Mouse (Mus musculus) erythroblast, embryonic 14.5 days (primary cell): ENCODE results near the gene Syt7. TPM values are rescaled to one million over a fixed set of nuclear protein-coding genes. Genes with fewer than 3 reads are reported as not detected.

Source experiments
- H3K27me3 ChIP-seq: 2 replicates; pipeline ENCODE4 v1.6.1; 2012; ENCODE audit warnings: inconsistent platforms; ENCODE audit not compliant: control insufficient read depth
- H3K36me3 ChIP-seq: 2 replicates; pipeline ENCODE4 v1.6.1; 2012; ENCODE audit warnings: mild to moderate bottlenecking, inconsistent platforms; ENCODE audit not compliant: control insufficient read depth
- H3K4me1 ChIP-seq: 2 replicates; pipeline ENCODE4 v1.6.1; 2012; ENCODE audit warnings: inconsistent platforms; ENCODE audit not compliant: control insufficient read depth
- H3K4me3 ChIP-seq: replicated peaks from 2 replicates; pipeline ENCODE3; 2012; ENCODE audit warnings: moderate library complexity, mild to moderate bottlenecking, inconsistent platforms
- H3K9me3 ChIP-seq: 2 replicates; pipeline ENCODE4 v1.6.1; 2012; ENCODE audit warnings: low read length, inconsistent platforms, mixed read lengths; ENCODE audit not compliant: control insufficient read depth
- GATA1 ChIP-seq: IDR thresholded peaks from 2 replicates; pipeline ENCODE4 v1.6.1; 2012; ENCODE audit warnings: low read length, inconsistent platforms, mixed read lengths
- TAL1 ChIP-seq: IDR thresholded peaks from 3 replicates; pipeline ENCODE4 v1.6.1; 2012; ENCODE audit warnings: low read length, inconsistent platforms, mixed read lengths
- polyA plus RNA-seq: library from polyadenylated mRNA; stranded (reverse); fragments of >175 nt; gene quantifications from 2 replicates; pipeline ENCODE4 v1.2.3, GENCODE M21; 2012

Syt7 gene
- polyA plus RNA-seq, 1 experiment: not detected

- no peak overlapping the region for H3K4me3 ChIP-seq
Measured at GRCm38 (mm10) chr19:10458096-10458495, 69.2 kb downstream of the Syt7 start.

GRCm38 (mm10) chr19:10459907-10460306 lies 71.0 kb downstream of the Syt7 start:
- H3K9me3 ChIP-seq: peaks cover 8% of the 10 kb centered on the region; the same call in 1 of the 2 replicates
- no peak for TF ChIP-seq TAL1
- no peak for TF ChIP-seq GATA1
- peaks cover 10% of the 10 kb centered on the region for H3K4me1 ChIP-seq
- peaks cover 77% of the 10 kb centered on the region for H3K27me3 ChIP-seq
- no peak overlapping the region for H3K4me3 ChIP-seq
- no peaks in the 10 kb centered on the region for H3K36me3 ChIP-seq

More at GRCm38 (mm10) chr19:10458096-10458495, 69.2 kb downstream of the Syt7 start:
- Histone ChIP-seq H3K27me3 (peaks cover 93% of the 10 kb centered on the region), H3K36me3 (no peaks in the 10 kb centered on the region), H3K9me3 (peaks cover 8% of the 10 kb centered on the region; the same call in 1 of the 2 replicates), H3K4me1 (peaks cover 14% of the 10 kb centered on the region)
- TF ChIP-seq GATA1: no peak
- TF ChIP-seq TAL1: no peak

GRCm38 (mm10) chr19:10461584-10461983 lies 72.7 kb downstream of the Syt7 start:
- no peaks in the 10 kb centered on the region for H3K36me3 ChIP-seq
- TF ChIP-seq TAL1: no peak
- TF ChIP-seq GATA1: no peak
- H3K9me3 ChIP-seq: peaks cover 8% of the 10 kb centered on the region; the same call in 1 of the 2 replicates
- H3K4me3 ChIP-seq: no peak overlapping the region
- H3K27me3 ChIP-seq: peaks cover 62% of the 10 kb centered on the region
- H3K4me1 ChIP-seq: peaks cover 5% of the 10 kb centered on the region

- TF ChIP-seq TAL1: no peak
- TF ChIP-seq GATA1: no peak
- Histone ChIP-seq H3K36me3 (no peaks in the 10 kb centered on the region), H3K4me3 (no peak overlapping the region), H3K27me3 (peaks cover 34% of the 10 kb centered on the region), H3K9me3 (no peaks in the 10 kb centered on the region), H3K4me1 (no peaks in the 10 kb centered on the region)
Measured at GRCm38 (mm10) chr19:10464427-10464826, 75.5 kb downstream of the Syt7 start.

GRCm38 (mm10) chr19:10469171-10469658 lies 80.3 kb downstream of the Syt7 start:
- TF ChIP-seq GATA1: no peak
- no peak for TF ChIP-seq TAL1
- H3K27me3 ChIP-seq: peaks cover 4% of the 10 kb centered on the region; the same call in 1 of the 2 replicates
- H3K36me3 ChIP-seq: no peaks in the 10 kb centered on the region
- H3K9me3 ChIP-seq: no peaks in the 10 kb centered on the region
- no peaks in the 10 kb centered on the region for H3K4me1 ChIP-seq
- H3K4me3 ChIP-seq: no peak overlapping the region

GRCm38 (mm10) chr19:10472958-10473357 lies 84.1 kb downstream of the Syt7 start:
- TF ChIP-seq GATA1 (no peak), TAL1 (no peak)
- Histone ChIP-seq H3K36me3 (no peaks in the 10 kb centered on the region), H3K4me3 (no peak overlapping the region), H3K4me1 (no peaks in the 10 kb centered on the region), H3K9me3 (no peaks in the 10 kb centered on the region), H3K27me3 (no peaks in the 10 kb centered on the region)

- TF ChIP-seq GATA1: no peak
- no peak for TF ChIP-seq TAL1
- Histone ChIP-seq H3K4me3 (no peak overlapping the region), H3K4me1 (no peaks in the 10 kb centered on the region), H3K36me3 (no peaks in the 10 kb centered on the region), H3K27me3 (no peaks in the 10 kb centered on the region), H3K9me3 (no peaks in the 10 kb centered on the region)
Measured at GRCm38 (mm10) chr19:10473779-10474178, 84.9 kb downstream of the Syt7 start.

- TF ChIP-seq TAL1 (no peak), GATA1 (no peak)
- Histone ChIP-seq H3K4me3 (no peak overlapping the region), H3K36me3 (no peaks in the 10 kb centered on the region), H3K4me1 (no peaks in the 10 kb centered on the region), H3K9me3 (no peaks in the 10 kb centered on the region), H3K27me3 (peaks cover 2% of the 10 kb centered on the region; the same call in 1 of the 2 replicates)
Measured at GRCm38 (mm10) chr19:10479541-10479940, 90.7 kb downstream of the Syt7 start.

GRCm38 (mm10) chr19:10482703-10483102 lies 93.8 kb downstream of the Syt7 start, which contains the start of gene Ppp1r32:
Gene Ppp1r32, minus strand, starts transcription at chr19:10482928.
- Histone ChIP-seq H3K9me3 (no peaks in the 10 kb centered on the region), H3K4me1 (no peaks in the 10 kb centered on the region), H3K36me3 (no peaks in the 10 kb centered on the region), H3K27me3 (peaks cover 2% of the 10 kb centered on the region; the same call in 1 of the 2 replicates), H3K4me3 (no peak within 1 kb of the TSS)
- TF ChIP-seq TAL1 (no peak), GATA1 (no peak)

GRCm38 (mm10) chr19:10486264-10486738 lies 97.4 kb downstream of the Syt7 start:
- Histone ChIP-seq H3K4me3 (no peak overlapping the region), H3K36me3 (no peaks in the 10 kb centered on the region), H3K9me3 (no peaks in the 10 kb centered on the region), H3K4me1 (no peaks in the 10 kb centered on the region), H3K27me3 (no peaks in the 10 kb centered on the region; the same call in 1 of the 2 replicates)
- TF ChIP-seq GATA1 (no peak), TAL1 (no peak)
